In the genomic region with DNA sequence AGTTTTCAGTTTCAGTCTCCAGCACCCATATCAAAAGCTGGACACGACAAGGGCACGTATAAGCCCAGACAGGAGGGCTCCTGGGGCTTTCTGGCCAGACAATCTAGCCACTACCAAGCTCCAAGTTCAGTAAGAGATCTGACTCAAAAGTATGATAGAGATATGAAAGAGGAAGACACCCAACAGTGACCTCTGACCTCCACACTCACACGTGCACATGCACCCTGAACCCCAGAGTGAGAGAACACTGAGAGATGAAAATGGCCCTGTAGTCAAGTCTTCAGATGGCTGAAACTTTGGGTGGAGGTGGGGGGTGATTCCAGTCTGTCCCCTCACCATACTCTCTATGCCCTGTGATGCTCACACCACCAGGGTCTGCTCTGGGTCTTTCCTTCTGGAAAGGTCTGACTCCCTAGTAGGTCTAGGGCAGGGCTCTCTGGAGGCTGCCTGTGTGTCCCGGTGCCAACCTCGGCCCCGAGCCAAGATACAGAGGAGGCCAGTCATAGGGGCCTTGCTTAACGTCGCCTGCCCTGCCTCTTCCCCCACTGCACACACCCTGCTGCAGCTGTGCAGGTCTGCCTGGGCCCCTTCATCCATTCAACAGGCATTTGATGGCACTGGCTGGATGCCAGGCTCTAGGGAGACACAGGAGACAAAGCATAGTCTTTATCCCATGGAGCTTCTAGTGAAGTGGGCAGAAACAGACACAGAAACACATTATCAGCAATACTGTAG, we compare ENCODE assay signal across 7 mouse cellular contexts. TPM values are rescaled to one million over a fixed set of nuclear protein-coding genes. Genes with fewer than 3 reads are reported as not detected.
DNase-seq lines count a peak whose midpoint lies in the region; ATAC-seq and TF ChIP-seq lines count a peak whose summit lies in the region.

No protein-coding gene starts in this region.

- TF ChIP-seq EP300 in stomach, postnatal 0 days (optimal IDR thresholded peaks at IDR 0.05) = no peak

- no peaks in the 10 kb centered on the region for H3K36me3 ChIP-seq in forebrain, embryonic 15.5 days
- H3K36me3 ChIP-seq in megakaryocyte, embryonic 14.5 days (replicated peaks; ENCODE audit: low read length) = peaks cover 40% of the 10 kb centered on the region
- H3K36me3 ChIP-seq in stomach, postnatal 0 days (ENCODE audit: control insufficient read depth, insufficient read depth, low read length) = no peaks in the 10 kb centered on the region

- H3K9ac ChIP-seq in forebrain, embryonic 15.5 days (replicated peaks) = no peak overlapping the region
- H3K9ac ChIP-seq in stomach, postnatal 0 days (ENCODE audit: low read length) = peak overlapping the region; percentile 5; the same call in 1 of the 2 replicates

- H3K27me3 ChIP-seq in forebrain, embryonic 15.5 days = no peaks in the 10 kb centered on the region
- H3K27me3 ChIP-seq in megakaryocyte, embryonic 14.5 days (replicated peaks) = no peaks in the 10 kb centered on the region
- no peaks in the 10 kb centered on the region for H3K27me3 ChIP-seq in stomach, postnatal 0 days (ENCODE audit: control insufficient read depth, insufficient read depth, low read length)

- no peak overlapping the region for H3K4me3 ChIP-seq in forebrain, embryonic 15.5 days
- peak overlapping the region; percentile 78 for H3K4me3 ChIP-seq in megakaryocyte, embryonic 14.5 days (replicated peaks)
- H3K4me3 ChIP-seq in stomach, postnatal 0 days (ENCODE audit: low read depth, low read length) = no peak overlapping the region

- peak; percentile 82 for ATAC-seq in forebrain, embryonic 15.5 days (replicated peaks)
- ATAC-seq in hematopoietic stem cell, adult 5-6 weeks (replicated peaks in 1 of 2; ENCODE audit: insufficient read depth in 1 of 2, low FRiP score in 2 of 2, low TSS enrichment in 1 of 2, low read depth in 1 of 2, poor library complexity in 2 of 2, severe bottlenecking in 2 of 2) = peak; percentile 69 to 70
- ATAC-seq in stomach, postnatal 0 days (ENCODE audit: low FRiP score, low TSS enrichment) = peak; percentile 89

- TF ChIP-seq CTCF in stomach, postnatal 0 days (IDR thresholded peaks at IDR 0.05; ENCODE audit: low read depth) = peak; percentile 32; the same call in 1 of the 2 replicates

- no peaks in the 10 kb centered on the region for H3K9me3 ChIP-seq in forebrain, embryonic 15.5 days
- no peaks in the 10 kb centered on the region for H3K9me3 ChIP-seq in megakaryocyte, embryonic 14.5 days
- no peaks in the 10 kb centered on the region for H3K9me3 ChIP-seq in stomach, postnatal 0 days (ENCODE audit: control insufficient read depth, low read length)

- WGBS in forebrain, embryonic 15.5 days = 32% methylated on average over 8 of the region's 8 CpGs
- WGBS in stomach, postnatal 0 days = 31% methylated on average over 8 of the region's 8 CpGs

- peak; percentile 68 for DNase-seq in NIH3T3 (ENCODE audit: low read depth)
- DNase-seq in adrenal gland, postnatal 4 days (ENCODE audit: low spot score in 2 of 2) = peak; percentile 69 to 75
- peak; percentile 59 to 69 for DNase-seq in layer of hippocampus, postnatal 10 days (ENCODE audit: low spot score in 2 of 2)
- DNase-seq in stomach, postnatal 0 days (ENCODE audit: low spot score) = peak; percentile 94

- peaks cover 57% of the 10 kb centered on the region for H3K4me1 ChIP-seq in forebrain, embryonic 15.5 days
- H3K4me1 ChIP-seq in megakaryocyte, embryonic 14.5 days = peaks cover 90% of the 10 kb centered on the region
- H3K4me1 ChIP-seq in stomach, postnatal 0 days (replicated peaks; ENCODE audit: control insufficient read depth, insufficient read depth) = peaks cover 40% of the 10 kb centered on the region

- peak overlapping the region; percentile 58 for H3K27ac ChIP-seq in forebrain, embryonic 15.5 days (replicated peaks)
- peak overlapping the region; percentile 65 for H3K27ac ChIP-seq in stomach, postnatal 0 days (replicated peaks)

- peak overlapping the region; percentile 11; the same call in 1 of the 2 replicates for H3K4me2 ChIP-seq in forebrain, embryonic 15.5 days (replicated peaks)
- H3K4me2 ChIP-seq in stomach, postnatal 0 days (replicated peaks; ENCODE audit: low read depth) = no peak overlapping the region

RNA-seq across cellular contexts. Expression of a gene that starts 32.6 kb away (rescaled TPM):
- 1 to 10 TPM in 1 of 2 experiments, under 1 TPM in 1; 0.92 to 1.0 TPM for total RNA-seq in adrenal gland, postnatal 4 days (2021)
- polyA plus RNA-seq in forebrain, embryonic 15.5 days (2015; fragmentation: Nextera tagmentation; extraction: Ambion mirVana) = 6.0 and 6.5 TPM in 2 replicates
- total RNA-seq in hematopoietic stem cell, adult 5-6 weeks (2017) = 0.94 and 2.0 TPM in 2 replicates
- total RNA-seq in layer of hippocampus, postnatal 10 days (2021) = 1 to 10 TPM; 5.9 to 6.6 TPM
- polyA plus RNA-seq in megakaryocyte, embryonic 14.5 days (2012; ENCODE audit: insufficient read depth, low replicate concordance) = 0.04 TPM in 1 of 2 replicates, not detected in the other
- polyA plus RNA-seq in stomach, postnatal 0 days (2015; fragmentation: Nextera tagmentation; extraction: Ambion mirVana) = 0.48 and 0.49 TPM in 2 replicates

RNA-seq across cellular contexts. Expression of a gene that starts 37.8 kb away (rescaled TPM):
- 10 to 100 TPM; 30.2 to 34.8 TPM for total RNA-seq in adrenal gland, postnatal 4 days (2021)
- 4.3 and 5.0 TPM in 2 replicates for polyA plus RNA-seq in forebrain, embryonic 15.5 days (2015; fragmentation: Nextera tagmentation; extraction: Ambion mirVana)
- total RNA-seq in hematopoietic stem cell, adult 5-6 weeks (2017) = 19.9 and 22.3 TPM in 2 replicates
- total RNA-seq in layer of hippocampus, postnatal 10 days (2021) = 10 to 100 TPM; 13.3 to 13.5 TPM
- polyA plus RNA-seq in megakaryocyte, embryonic 14.5 days (2012; ENCODE audit: insufficient read depth, low replicate concordance) = 9.8 and 10.1 TPM in 2 replicates
- 4.0 and 4.1 TPM in 2 replicates for polyA plus RNA-seq in stomach, postnatal 0 days (2015; fragmentation: Nextera tagmentation; extraction: Ambion mirVana)
